Mouse (Mus musculus): ENCODE measurements around the gene Dynlt1a. TPM values are rescaled to one million over a fixed set of nuclear protein-coding genes. Genes with fewer than 3 reads are reported as not detected.

Gene Dynlt1a
- polyA plus RNA-seq (2012; rRNA removed), result 24.6 and 34.5 TPM in 2 replicates

GRCm38 (mm10) chr17:6317339-6317985 is at the start of gene Dynlt1a:
Dynlt1a (minus strand) TSS chr17:6317500.

DNA sequence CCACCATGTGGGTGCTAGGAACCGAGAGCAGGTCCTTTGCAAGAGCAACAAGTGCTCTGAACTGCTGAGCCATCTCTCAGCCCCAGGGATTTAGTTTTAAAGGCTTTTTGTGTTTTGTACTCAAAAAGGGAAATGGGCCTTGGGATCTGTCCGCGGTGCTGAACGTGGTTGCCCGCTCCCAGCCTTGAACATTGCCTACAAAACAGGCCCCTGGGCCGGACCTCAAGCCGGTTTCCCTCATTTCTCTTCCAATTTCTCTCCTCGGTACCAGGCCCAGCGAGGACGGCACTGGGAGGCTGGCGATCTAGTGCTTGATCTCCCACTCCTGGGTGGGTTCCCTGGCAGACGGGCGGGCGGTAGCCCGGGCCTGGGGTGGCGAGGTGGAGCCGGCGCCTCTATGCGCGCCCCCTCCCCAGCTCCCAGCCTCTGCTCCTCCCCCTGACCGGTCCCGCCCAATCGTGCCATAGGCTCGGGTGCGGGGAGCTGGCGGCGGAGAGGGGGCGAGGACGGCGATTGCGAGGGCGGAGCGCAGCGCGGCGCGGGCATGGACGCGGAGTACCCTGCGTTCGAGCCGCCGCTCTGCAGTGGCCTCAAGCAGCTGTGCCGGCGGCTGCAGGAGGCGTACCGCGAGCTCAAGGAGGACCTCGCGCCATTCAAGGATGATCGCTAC is 60.8 kb downstream of the Dynlt1a start, which contains the start of gene Tmem181a:
Gene Tmem181a (plus strand): TSS at position 461 of the 670 bp plus-strand sequence.

Other genes with a start within 250 kb of the Dynlt1a start
- 9.5 and 16.8 TPM in 2 replicates for gene Serac1, start 237.8 kb downstream of the Dynlt1a start, polyA plus RNA-seq (2012; rRNA removed)
- 98.1 and 111 TPM in 2 replicates for gene Gtf2h5, start 237.7 kb downstream of the Dynlt1a start, polyA plus RNA-seq (2012; rRNA removed)
- gene Tulp4, start 211.1 kb downstream of the Dynlt1a start, polyA plus RNA-seq (2012; rRNA removed), result 82.2 and 84.9 TPM in 2 replicates
- gene Tmem181a, start 60.6 kb downstream of the Dynlt1a start, polyA plus RNA-seq (2012; rRNA removed), result 24.1 and 25.7 TPM in 2 replicates
- 281 and 648 TPM in 2 replicates for gene Dynlt1b, start 112.6 kb upstream of the Dynlt1a start, polyA plus RNA-seq (2012; rRNA removed)

Data from central nervous system, embryonic 11.5 days (tissue).